Mouse (Mus musculus) neural tube, embryonic 11.5 days (tissue): ENCODE results near the gene Xpa. TPM values are rescaled to one million over a fixed set of nuclear protein-coding genes. Genes with fewer than 3 reads are reported as not detected.

Experiments
- ATAC-seq: fragments of 200-750 bp; cut with Nextera tagmentation; 2 replicates; pipeline ENCODE4 v1.8.0; 2017; ENCODE audit warnings: moderate number of reproducible peaks, mild to moderate bottlenecking, moderate TSS enrichment, moderate library complexity; ENCODE audit not compliant: insufficient read depth, low FRiP score, low TSS enrichment
- DNase-seq: peaks from one replicate; pipeline ENCODE4 v3.0.0-alpha.2; 2015; ENCODE audit warnings: low spot score
- H3K27ac ChIP-seq: fragments of 300-500 bp; sonication (generic); 2 replicates; pipeline ENCODE4 v1.5.1; 2014; ENCODE audit warnings: low read depth, mild to moderate bottlenecking, low read length
- H3K27me3 ChIP-seq: fragments of 300-500 bp; sonication (generic); 2 replicates; pipeline ENCODE4 v1.6.1; 2014; ENCODE audit warnings: mild to moderate bottlenecking, low read length, mixed read lengths; ENCODE audit not compliant: control insufficient read depth, insufficient read depth
- H3K36me3 ChIP-seq: fragments of 300-500 bp; sonication (generic); 2 replicates; pipeline ENCODE4 v1.6.1; 2014; ENCODE audit warnings: mild to moderate bottlenecking, low read length, moderate library complexity, mixed read lengths; ENCODE audit not compliant: control insufficient read depth, insufficient read depth
- H3K4me1 ChIP-seq: fragments of 300-500 bp; sonication (generic); 2 replicates; pipeline ENCODE4 v1.6.1; 2014; ENCODE audit warnings: low read length, mixed read lengths; ENCODE audit not compliant: control insufficient read depth, insufficient read depth
- H3K4me2 ChIP-seq: fragments of 300-500 bp; sonication (generic); 2 replicates; pipeline ENCODE4 v1.6.1; 2014; ENCODE audit warnings: low read depth, mild to moderate bottlenecking, moderate library complexity
- H3K4me3 ChIP-seq: fragments of 300-500 bp; sonication (generic); 2 replicates; pipeline ENCODE4 v1.5.1; 2014; ENCODE audit warnings: low read depth, low read length
- H3K9ac ChIP-seq: fragments of 300-500 bp; sonication (generic); 2 replicates; pipeline ENCODE4 v1.6.1; 2014; ENCODE audit warnings: mild to moderate bottlenecking, low read length
- H3K9me3 ChIP-seq: fragments of 300-500 bp; sonication (generic); 2 replicates; pipeline ENCODE4 v1.6.1; 2016; ENCODE audit warnings: low read length; ENCODE audit not compliant: control insufficient read depth
- WGBS: fragments of 180-500 bp; shearing (Covaris S2); extraction: QIAGEN DNeasy Blood & Tissue Kit; methylation state at CpG from one replicate; pipeline ENCODE4 v1.1.7; 2014; 5-methylcytosine and 5-hydroxymethylcytosine counted together
- polyA plus RNA-seq: library from polyadenylated mRNA; unstranded; fragments of >200 nt; fragmentation: Nextera tagmentation; extraction: Ambion mirVana; gene quantifications from 2 replicates; pipeline ENCODE4 v1.2.1, GENCODE M21; 2014

The Xpa gene
- polyA plus RNA-seq: 24.9 and 28.4 TPM in 2 replicates

- Histone ChIP-seq H3K4me3 (peak within 1 kb of the TSS; percentile 89), H3K9me3 (no peaks in the 10 kb centered on the region), H3K36me3 (no peaks in the 10 kb centered on the region), H3K4me2 (peak within 1 kb of the TSS; percentile 62), H3K4me1 (peaks cover 3% of the 10 kb centered on the region; the same call in 1 of the 2 replicates), H3K27me3 (no peaks in the 10 kb centered on the region), H3K9ac (peak within 1 kb of the TSS; percentile 90), H3K27ac (peak within 1 kb of the TSS; percentile 86)
- 0% methylated on average over 49 of the region's 70 CpGs for WGBS
- ATAC-seq (peak; percentile 92), DNase-seq (peak; percentile 94)
These were observed at the start of gene Xpa for GRCm38 (mm10) chr4:46195781-46196487. Gene Xpa (minus strand): TSS chr4:46196311.

GRCm38 (mm10) chr4:46235871-46236270 lies 39.8 kb upstream of the Xpa start:
- H3K4me2 ChIP-seq: no peak overlapping the region
- no peaks in the 10 kb centered on the region for H3K4me1 ChIP-seq
- no peak overlapping the region for H3K9ac ChIP-seq
- ATAC-seq (no peak), DNase-seq (no peak)
- no peaks in the 10 kb centered on the region for H3K36me3 ChIP-seq
- no peaks in the 10 kb centered on the region for H3K27me3 ChIP-seq
- H3K4me3 ChIP-seq: no peak overlapping the region
- no peaks in the 10 kb centered on the region for H3K9me3 ChIP-seq
- WGBS: 82% methylated on average over 3 of the region's 3 CpGs
- no peak overlapping the region for H3K27ac ChIP-seq

DNA sequence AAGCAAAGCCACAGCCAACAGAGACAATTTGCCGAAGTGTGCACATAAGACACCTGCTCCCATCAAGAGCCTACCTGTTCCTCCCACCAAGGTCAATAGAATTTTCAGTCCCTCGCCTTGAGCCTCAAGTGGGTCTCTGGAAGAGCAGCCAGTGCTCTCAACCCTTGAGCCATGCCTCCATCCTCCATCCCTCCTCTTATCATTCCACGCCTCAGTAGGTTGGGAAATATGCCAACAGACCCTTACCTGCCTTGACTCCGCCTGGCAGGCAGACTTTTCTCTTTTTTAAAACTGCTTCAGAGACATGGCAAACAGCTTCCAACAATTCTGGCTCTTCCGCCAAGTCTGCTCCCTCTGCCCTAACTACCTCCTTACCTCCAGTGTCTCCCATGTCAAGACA lies 38.6 kb upstream of the Xpa start:
- Histone ChIP-seq H3K9me3 (no peaks in the 10 kb centered on the region), H3K27ac (no peak overlapping the region), H3K36me3 (no peaks in the 10 kb centered on the region), H3K9ac (no peak overlapping the region), H3K4me2 (no peak overlapping the region), H3K4me1 (no peaks in the 10 kb centered on the region), H3K27me3 (no peaks in the 10 kb centered on the region), H3K4me3 (no peak overlapping the region)
- ATAC-seq: no peak
- DNase-seq: no peak
- WGBS: 92% methylated on average over 5 of the region's 5 CpGs

DNA sequence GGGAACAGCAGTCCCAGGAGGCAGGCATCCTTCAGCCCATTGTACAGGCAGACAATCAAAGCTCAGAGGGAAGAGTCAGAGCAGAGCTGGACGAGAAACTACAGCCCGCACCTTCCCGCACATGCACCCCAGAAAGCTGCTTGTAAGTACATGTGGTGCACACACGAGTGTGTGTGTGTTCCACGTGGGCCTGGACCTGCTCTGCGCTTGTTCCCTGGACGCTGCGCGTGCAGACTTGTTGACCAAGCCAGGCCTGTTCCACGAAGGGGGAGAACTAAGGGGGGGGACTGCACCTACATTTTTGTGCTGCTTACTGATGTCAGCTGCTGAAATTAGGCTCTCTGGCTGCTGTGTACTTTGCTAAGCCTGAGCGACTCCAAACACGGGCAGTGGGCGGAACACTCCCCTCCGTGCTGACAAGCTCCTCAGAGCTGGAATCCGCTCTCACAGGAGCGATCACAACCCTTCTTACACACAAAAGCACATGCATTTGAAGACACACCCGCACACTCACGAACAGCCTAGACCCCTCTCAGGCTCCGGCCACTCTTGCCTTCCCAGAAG lies 30.9 kb upstream of the Xpa start:
- no peak for DNase-seq
- H3K9me3 ChIP-seq: no peaks in the 10 kb centered on the region
- no peaks in the 10 kb centered on the region for H3K4me1 ChIP-seq
- no peaks in the 10 kb centered on the region for H3K27me3 ChIP-seq
- whole genome bisulfite sequencing: 72% methylated on average over 19 of the region's 19 CpGs
- H3K9ac ChIP-seq: no peak overlapping the region
- H3K36me3 ChIP-seq: no peaks in the 10 kb centered on the region
- H3K4me3 ChIP-seq: no peak overlapping the region
- no peak overlapping the region for H3K27ac ChIP-seq
- no peak overlapping the region for H3K4me2 ChIP-seq
- no peak for ATAC-seq

- Histone ChIP-seq H3K27me3 (no peaks in the 10 kb centered on the region), H3K4me2 (no peak overlapping the region), H3K9me3 (no peaks in the 10 kb centered on the region), H3K27ac (no peak overlapping the region), H3K36me3 (no peaks in the 10 kb centered on the region), H3K4me3 (no peak overlapping the region), H3K9ac (no peak overlapping the region), H3K4me1 (no peaks in the 10 kb centered on the region)
- ATAC-seq: no peak
- 84% methylated on average over 3 of the region's 3 CpGs for WGBS
- DNase-seq: no peak
These were observed 25.0 kb upstream of the Xpa start for GRCm38 (mm10) chr4:46221090-46221489.

DNA sequence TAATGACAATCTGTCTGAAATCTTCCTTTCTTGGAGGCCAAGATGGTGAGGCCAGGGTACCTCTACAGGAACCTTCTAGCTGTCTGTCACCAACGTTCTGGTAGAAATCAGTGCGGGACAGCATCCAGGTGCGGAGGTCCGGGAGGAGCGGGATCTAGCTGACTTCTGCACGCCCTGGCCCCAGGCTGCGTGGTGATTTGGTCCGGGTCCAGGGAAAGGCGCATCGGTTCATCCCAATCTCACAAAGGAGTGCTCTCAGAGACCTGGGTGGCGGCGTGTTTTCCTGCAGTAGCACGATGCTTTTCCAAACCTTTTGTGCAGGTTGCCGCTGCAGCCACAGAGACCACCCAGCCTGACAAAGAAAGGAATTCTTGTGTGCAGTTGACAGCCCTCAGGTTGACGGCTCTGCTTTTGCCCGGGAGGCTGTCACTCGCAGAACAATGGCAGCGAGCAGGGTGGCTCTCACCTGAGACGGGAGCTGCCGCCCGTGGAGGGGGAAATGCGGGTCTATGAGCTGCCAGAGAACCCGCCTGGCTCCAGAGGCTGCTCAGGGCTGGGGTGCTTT lies 6.5 kb upstream of the Xpa start:
- H3K4me1 ChIP-seq: no peaks in the 10 kb centered on the region
- peak overlapping the region; percentile 44 for H3K9ac ChIP-seq
- no peaks in the 10 kb centered on the region for H3K9me3 ChIP-seq
- H3K27ac ChIP-seq: no peak overlapping the region
- no peak for ATAC-seq
- peak overlapping the region; percentile 37 for H3K4me2 ChIP-seq
- H3K4me3 ChIP-seq: peak overlapping the region; percentile 9
- DNase-seq: peak; percentile 20
- 6% methylated on average over 23 of the region's 23 CpGs for WGBS
- no peaks in the 10 kb centered on the region for H3K36me3 ChIP-seq
- H3K27me3 ChIP-seq: peaks cover 3% of the 10 kb centered on the region; the same call in 1 of the 2 replicates

- 9% methylated on average over 7 of the region's 7 CpGs for WGBS
- H3K9ac ChIP-seq: no peak overlapping the region; the same call in 1 of the 2 replicates
These were observed 5.9 kb upstream of the Xpa start for GRCm38 (mm10) chr4:46201834-46202561.

GRCm38 (mm10) chr4:46198064-46198463 lies 2.0 kb upstream of the Xpa start:
- ATAC-seq (no peak), DNase-seq (no peak)
- Histone ChIP-seq H3K4me1 (peaks cover 3% of the 10 kb centered on the region; the same call in 1 of the 2 replicates), H3K36me3 (no peaks in the 10 kb centered on the region), H3K9ac (no peak overlapping the region), H3K27me3 (peaks cover 3% of the 10 kb centered on the region; the same call in 1 of the 2 replicates), H3K4me2 (no peak overlapping the region), H3K9me3 (no peaks in the 10 kb centered on the region), H3K4me3 (no peak overlapping the region), H3K27ac (no peak overlapping the region)
- 75% methylated on average over 5 of the region's 5 CpGs for WGBS

More at GRCm38 (mm10) chr4:46201834-46202561, 5.9 kb upstream of the Xpa start:
- Histone ChIP-seq H3K9me3 (no peaks in the 10 kb centered on the region), H3K27ac (no peak overlapping the region), H3K4me2 (peak overlapping the region; percentile 37), H3K27me3 (peaks cover 3% of the 10 kb centered on the region; the same call in 1 of the 2 replicates), H3K36me3 (no peaks in the 10 kb centered on the region), H3K4me1 (no peaks in the 10 kb centered on the region), H3K4me3 (no peak overlapping the region)
- no peak for ATAC-seq
- peak; percentile 73 for DNase-seq
